Mouse (Mus musculus) liver (tissue): Measurements from ENCODE around the gene 4930404N11Rik.
A peak's percentile ranks its signal among the peaks of the same experiment; 100 is the strongest.

Source experiments
- DNase-seq: peaks from one replicate; pipeline ENCODE4 v3.0.0-alpha.2; 2020; ENCODE audit warnings: mixed read lengths

The 4930404N11Rik gene

GRCm38 (mm10) chr10:81327959-81328358 is 37.7 kb downstream of the 4930404N11Rik start:
- no peak for DNase-seq

- no peak for DNase-seq
Measured at GRCm38 (mm10) chr10:81326858-81327257, 38.8 kb downstream of the 4930404N11Rik start.

- DNase-seq, result no peak
Measured at GRCm38 (mm10) chr10:81325781-81326180, 39.8 kb downstream of the 4930404N11Rik start.

GRCm38 (mm10) chr10:81325176-81325575 is 40.4 kb downstream of the 4930404N11Rik start:
- DNase-seq, result no peak

GRCm38 (mm10) chr10:81323791-81324530 is 41.7 kb downstream of the 4930404N11Rik start:
- no peak for DNase-seq

DNA sequence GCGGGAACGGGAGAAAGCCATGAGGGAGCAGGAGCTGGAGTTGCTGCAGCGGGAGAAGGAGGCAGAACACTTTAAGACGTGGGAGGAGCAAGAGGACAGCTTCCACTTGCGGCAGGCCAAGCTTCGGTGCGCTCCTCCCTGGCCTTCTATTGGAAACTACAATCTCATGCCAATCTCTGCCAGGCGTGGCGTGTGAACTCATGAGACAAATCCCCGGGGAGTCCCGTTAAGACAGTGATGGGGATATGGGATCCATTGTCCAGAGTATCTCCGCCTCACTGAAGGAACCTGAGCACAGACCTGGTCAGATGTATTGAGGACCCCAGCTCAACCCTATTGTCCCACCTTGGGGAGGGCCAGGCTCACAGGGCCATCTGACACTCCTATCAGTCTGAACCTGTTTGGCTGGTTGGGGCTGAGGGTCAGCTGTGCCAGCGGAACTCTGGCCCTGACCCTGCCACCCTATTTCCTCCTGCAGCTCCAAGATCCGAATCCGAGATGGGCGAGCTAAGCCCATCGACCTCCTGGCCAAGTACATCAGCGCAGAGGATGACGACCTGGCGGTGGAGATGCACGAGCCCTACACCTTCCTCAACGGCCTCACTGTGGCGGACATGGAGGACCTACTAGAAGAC is 42.4 kb downstream of the 4930404N11Rik start:
- no peak for DNase-seq

- no peak for DNase-seq
Measured at GRCm38 (mm10) chr10:81322444-81322843, 43.2 kb downstream of the 4930404N11Rik start.

DNA sequence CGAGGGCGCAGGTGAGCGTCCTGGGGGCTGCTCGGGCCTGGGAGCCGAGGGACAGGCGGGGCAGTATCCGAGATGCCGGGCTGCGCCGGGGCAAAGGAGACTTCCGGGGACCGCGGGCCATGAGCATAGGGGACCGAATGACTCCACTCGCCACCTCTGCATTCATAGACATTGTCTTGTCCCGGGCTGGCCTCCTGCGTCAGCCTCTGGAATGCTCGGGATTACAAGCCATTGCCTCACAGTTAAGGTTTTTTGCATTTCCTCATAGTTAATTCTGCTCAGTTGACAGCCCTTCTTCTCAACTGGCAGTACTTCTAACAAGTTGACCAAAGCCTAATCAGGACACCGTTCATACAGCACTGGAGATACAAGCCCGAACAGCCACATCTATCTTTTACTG is 44.2 kb downstream of the 4930404N11Rik start:
- no peak for DNase-seq

DNA sequence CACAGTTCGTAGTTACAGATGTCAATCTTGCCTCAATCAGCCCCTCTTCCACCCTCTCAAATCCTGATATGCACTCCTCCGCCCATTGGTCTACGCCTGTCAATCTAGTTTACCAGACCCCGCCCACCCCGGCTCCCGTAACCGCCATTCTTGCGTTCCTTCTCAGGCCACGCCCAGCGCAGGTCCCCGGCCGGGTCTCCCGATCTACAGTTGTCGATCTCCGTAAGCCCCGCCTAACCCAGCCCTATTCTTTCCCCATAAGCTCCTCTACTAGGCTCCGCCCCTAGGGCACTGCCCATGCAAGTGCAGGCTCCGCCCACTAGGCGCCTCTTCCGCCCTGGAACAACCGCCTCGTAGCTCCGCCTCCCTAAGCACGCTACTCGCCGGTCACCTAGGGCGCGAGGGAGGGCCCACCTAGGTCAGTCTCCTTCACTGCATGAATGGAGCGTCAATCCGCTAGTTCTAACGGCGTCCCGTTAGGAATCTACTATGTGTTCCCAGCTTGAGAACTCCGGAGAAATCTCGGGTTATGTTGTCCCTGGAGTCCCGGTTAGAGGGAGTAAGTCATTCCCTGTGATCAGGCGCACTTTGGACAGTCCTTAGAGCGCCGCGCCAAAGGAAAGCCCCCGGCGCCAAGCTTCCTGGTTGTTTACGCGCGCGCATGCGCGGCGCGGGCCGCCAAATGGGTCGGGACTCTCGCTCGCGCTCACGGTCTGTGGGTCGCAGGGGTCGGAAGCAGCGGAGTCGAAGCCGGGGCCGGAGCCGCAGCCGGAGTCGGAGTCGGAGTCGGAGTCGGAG is 44.9 kb downstream of the 4930404N11Rik start, which contains the start of gene Cactin:
TSS of gene Cactin (plus strand) at position 554 of the 798 bp plus-strand sequence.
- DNase-seq, result peak; percentile 100

DNA sequence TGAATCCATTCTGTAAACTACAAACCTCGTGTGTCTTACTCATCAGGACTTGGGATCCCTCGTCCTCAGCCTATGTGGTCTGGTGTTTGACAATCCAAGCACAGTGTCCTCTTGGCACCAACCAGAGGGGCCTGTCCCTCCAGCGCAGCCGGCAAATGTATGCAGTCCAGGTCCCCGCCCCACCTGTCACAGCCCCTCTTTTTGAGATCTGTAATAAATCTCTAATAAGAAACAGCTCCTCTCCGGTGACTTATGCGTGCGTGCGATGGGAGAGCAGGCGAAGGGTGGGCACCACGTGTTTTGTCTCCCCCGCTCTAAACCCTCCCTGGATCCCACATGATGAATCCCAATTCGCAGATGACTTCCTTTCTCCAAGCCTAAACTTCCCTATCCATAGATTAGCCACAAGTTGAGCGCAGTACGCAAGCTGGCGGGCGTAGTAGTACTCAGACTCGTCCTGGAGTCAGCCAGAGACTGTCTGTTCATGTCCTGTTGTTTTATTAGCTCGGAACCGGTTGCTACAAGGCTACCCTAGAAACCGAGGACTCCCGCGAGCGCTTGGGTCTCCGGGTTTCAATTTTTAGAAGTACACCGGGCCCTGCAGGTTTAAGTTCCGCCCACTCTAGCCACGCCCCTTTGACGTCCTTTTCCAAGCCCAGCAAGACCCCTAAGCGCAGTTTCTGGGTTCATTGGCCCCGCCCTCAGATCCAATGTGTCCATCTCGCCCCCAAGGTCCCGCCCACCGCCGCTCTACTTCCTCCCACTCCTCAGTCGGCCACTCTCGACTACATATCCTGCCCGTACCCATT is 45.7 kb downstream of the 4930404N11Rik start:
- DNase-seq, result peak; percentile 99

DNA sequence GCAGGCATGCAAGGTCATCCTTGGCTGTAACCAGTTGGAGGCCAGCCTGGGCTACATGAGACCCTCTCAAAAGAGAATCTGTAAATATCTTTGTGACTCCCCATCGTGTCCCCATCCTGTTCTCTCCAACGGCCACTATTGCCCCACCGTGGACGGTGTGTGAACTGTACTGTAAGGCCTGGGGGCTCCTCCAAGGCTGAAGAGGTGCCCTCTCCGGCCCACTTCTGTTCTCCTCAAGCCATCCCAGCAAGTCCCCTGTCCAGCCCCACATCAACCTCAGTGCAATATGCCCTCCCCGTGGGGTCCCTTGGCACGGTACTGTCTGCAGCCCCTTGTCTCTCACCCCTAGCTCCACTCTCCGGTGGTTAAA is 46.3 kb downstream of the 4930404N11Rik start:
- DNase-seq, result no peak

DNA sequence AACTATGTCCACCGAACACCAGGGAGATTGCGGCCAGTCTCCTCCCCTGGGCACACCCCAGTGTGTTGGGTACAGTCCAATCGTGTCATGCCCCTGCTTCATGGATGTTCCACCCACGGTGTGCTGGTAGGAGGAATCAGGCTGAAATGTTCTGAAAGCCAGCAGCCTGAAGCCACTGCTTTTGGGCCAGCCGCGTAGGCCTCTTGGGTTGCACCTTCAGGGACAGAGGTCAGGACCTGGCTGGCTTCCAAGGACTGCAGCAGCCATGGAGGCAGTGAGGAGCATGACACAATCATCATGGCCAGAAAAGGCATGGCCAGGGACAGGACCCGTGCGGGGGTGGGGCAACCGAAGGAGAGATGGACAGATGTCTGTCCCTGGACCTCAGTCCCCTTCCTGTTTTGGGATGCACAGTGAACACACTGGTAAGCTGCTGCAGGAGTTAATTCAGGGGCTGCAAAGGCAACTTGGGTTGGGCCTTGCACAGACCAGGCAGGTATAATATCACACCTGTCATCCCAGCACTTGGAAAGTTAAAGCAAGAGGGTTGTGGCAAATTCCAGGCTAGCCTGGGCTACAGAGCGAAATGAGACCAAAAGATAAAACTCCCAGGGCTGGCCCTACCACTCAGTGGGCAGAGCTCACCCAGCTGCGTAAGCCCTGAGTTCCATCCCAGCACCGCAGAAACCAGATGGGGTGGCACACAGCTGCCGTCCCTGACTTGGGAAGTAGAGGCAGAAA is 46.9 kb downstream of the 4930404N11Rik start:
- no peak for DNase-seq

DNA sequence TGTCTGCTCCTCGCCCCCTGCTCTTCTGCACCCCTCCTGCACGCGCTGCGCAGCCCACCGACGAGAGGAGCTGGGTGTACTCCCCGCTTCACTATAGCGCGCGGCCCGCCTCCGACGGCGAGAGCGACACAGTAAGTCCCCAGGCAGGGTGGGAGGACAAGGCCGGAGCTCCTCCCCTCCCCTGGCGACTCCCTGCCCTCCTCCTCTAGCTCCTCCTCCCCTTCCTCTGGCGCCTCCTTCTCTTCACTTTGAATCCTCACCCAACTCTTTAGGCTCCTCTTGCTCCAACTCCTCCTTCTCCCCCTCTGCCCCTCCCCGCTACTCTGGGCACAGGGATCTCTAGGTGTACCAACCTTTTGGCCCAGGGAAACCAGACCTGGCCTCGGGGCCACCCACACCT is 48.3 kb downstream of the 4930404N11Rik start:
- peak; percentile 79 for DNase-seq

DNA sequence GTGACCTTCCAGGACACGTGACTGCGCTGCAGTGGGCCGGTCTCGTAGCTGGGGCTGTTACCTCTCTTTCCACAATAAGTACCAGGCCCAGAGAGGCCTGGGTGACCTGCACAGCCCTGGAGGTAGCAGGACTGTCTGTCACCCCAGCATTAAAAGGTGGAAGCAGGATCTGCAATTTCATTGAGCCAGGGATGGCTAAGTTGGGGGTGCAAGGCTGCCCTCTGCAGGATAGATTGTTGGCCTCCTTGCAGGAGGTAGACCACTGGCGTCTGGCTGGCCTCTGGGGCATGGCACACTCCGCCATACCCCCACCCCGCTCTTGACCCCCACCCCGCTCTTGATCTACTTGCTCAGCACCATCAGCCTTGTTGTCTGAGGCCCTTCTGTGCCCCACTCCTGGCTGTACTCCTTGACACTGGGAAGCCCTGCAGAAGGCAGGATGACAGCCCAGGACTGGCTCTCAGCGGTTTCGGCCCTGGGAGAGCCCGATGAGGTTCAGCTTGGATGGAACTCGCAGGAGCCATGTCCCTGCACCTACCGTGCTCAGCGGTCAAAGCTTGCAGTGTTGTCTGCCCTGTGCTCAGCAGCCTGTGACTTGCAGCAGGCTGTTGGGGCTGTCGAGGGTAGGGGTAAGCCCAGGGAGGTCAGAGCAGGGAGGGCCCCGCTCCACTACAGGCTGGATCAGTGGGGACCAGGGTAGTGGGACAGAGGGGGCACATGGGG is 49.1 kb downstream of the 4930404N11Rik start:
- no peak for DNase-seq

DNA sequence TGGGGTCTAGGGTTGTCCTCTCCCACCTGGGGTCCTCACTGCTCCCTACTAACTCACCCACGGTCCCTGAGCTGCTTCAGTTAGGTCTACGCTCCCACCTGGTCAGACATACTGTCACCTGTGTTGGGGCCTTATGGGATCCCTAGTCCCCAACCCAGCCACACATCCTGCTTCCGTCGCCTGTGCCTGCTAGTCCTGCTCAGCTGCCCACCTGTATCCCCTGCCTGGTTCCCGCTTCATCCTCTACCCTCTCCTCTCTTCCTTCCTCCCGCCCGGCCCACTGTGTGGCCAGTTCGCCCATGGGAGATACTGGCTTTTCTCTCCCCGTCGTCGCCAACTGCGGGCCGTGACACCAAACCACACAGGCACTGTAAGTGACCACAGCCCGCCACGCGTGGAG is 50.0 kb downstream of the 4930404N11Rik start:
- DNase-seq, result no peak

- no peak for DNase-seq
Measured at GRCm38 (mm10) chr10:81314201-81314600, 51.4 kb downstream of the 4930404N11Rik start.

DNA sequence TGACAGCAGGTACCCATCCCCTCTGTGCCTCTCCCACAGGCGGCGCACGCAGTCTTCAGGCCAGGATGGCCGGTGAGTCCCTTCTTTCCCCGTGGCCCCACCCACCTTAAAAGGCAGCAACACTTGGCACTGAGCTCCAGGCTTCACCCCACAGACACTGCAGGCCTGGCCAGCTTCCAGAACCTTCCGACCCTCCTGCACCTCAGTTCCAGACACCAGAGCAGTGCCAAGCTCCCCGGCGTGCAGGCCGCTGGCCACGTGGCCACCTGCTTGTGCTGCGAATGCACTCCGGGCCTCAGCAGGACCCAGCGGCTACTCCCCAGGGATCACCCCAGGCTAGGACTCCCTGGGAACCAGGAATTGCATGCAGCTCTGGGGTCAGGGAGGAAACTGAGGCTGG is 52.0 kb downstream of the 4930404N11Rik start:
- no peak for DNase-seq
